Mouse (Mus musculus): ENCODE data around the gene Mn1. TPM values are rescaled to one million over a fixed set of nuclear protein-coding genes. Genes with fewer than 3 reads are reported as not detected.

The Mn1 gene
- polyA plus RNA-seq, 1 experiment from 2014 or later, result 11.9 TPM

DNA sequence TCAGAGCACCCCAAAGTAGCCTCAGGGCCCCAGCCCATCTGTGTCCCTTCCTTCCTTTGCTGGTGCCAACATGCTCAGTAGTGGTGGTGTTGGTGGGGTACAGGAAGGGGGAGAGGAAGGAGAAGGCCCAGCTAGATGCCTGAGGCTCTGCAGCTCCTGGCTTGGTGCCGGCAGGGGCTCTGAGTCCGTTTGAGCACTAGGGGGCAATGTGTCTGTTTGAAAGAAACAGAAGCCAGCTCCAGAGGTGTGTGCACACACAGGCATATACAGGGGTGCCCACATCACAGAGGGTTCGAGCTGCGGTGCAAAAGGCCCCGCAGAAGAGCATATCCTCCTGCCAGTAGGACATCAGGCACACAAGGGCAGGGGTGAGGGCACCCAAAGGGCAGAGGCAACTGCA lies 3.0 kb upstream of the Mn1 start:
- Histone ChIP-seq H3K4me1 (peaks cover 16% of the 10 kb centered on the region), H3K4me3 (replicated peaks) (no peak overlapping the region), H3K4me2 (0 out of 2 replicates have a peak overlapping the region, but pooled peaks have one; percentile 11), H3K27me3 (replicated peaks) (peaks cover 13% of the 10 kb centered on the region; the same call in 1 of the 2 replicates), H3K27ac (no peak overlapping the region), H3K36me3 (no peaks in the 10 kb centered on the region), H3K9me3 (no peaks in the 10 kb centered on the region), H3K9ac (no peak overlapping the region)
- peak; percentile 29; the same call in 1 of the 2 replicates for ATAC-seq (ENCODE audit: insufficient read depth, low FRiP score, low read depth)
- WGBS, result 0% methylated on average over 5 of the region's 5 CpGs

DNA sequence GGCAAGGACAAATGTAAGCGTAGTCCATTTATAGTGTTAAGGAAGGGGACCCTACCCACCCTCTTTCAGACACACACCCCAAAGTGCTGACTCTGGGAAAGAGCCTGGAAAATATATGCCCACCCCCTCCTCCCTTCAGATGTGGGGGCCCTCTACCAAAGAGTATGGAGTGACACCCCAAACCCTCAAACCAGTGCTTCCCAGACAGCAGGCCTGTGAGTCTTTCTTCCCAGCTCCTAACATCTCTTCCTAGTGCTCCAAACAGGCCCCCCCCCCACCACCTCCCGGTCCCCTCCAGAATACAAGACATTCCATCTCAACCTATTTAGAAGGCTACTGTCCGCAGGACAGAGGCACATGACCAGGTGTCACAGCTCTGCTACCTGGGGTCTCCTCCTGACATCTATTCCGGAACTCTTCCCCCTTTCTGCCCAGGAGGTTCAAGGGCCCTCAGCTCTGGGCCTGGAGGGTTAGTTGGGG lies 2.4 kb upstream of the Mn1 start:
- WGBS, result 66% methylated on average over 4 of the region's 4 CpGs
- peaks cover 22% of the 10 kb centered on the region for H3K4me1 ChIP-seq
- H3K27me3 ChIP-seq (replicated peaks), result peaks cover 19% of the 10 kb centered on the region
- no peak overlapping the region for H3K9ac ChIP-seq
- no peak overlapping the region for H3K4me2 ChIP-seq
- no peak for ATAC-seq (ENCODE audit: insufficient read depth, low FRiP score, low read depth)
- no peak overlapping the region for H3K27ac ChIP-seq
- H3K9me3 ChIP-seq, result no peaks in the 10 kb centered on the region
- no peak overlapping the region for H3K4me3 ChIP-seq (replicated peaks)
- H3K36me3 ChIP-seq, result no peaks in the 10 kb centered on the region

DNA sequence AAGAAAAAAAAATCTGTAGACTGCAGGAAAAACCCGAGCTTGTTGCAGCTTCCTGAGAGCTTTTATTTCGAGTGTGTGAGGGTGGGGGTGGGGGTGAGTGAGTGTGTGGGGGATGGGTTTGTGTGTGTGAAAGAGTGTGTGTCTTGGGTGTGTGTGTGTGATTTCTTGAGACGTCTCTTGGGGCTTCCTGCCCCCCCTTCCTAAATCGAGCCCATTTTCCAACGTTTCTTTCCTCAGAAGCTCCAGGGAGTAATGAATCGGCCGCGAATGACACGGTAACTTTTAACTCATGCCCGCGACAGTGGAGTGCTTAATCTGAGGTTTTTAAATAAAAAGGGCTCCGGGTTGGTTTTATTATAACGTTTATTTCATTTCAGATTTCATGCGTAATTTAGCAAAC lies 1.6 kb upstream of the Mn1 start:
- Histone ChIP-seq H3K9ac (no peak overlapping the region), H3K27me3 (replicated peaks) (peaks cover 27% of the 10 kb centered on the region)
- WGBS, result 3% methylated on average over 14 of the region's 14 CpGs

DNA sequence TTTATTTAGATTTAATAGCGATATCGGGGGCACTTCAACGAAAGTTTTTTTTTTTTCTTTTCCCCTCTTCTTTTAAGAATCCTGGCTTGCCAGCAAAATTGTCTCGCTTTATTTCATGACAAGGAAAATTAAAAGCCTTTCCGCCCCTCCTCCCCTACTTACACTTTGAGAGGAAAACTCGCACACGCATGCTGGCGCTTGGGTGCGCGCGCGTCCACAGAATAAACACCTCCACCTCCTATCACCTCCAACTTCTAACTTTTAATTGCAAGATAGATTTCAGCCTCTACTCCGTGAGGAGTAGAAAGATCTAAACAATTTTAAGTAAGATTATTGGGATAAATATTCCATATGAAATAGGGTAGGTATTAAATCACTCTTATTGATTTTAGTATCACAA lies 1.1 kb upstream of the Mn1 start:
- peaks cover 32% of the 10 kb centered on the region for H3K27me3 ChIP-seq (replicated peaks)
- 2% methylated on average over 13 of the region's 13 CpGs for WGBS

More for the DNA sequence above, 1.6 kb upstream of the Mn1 start:
- H3K4me3 ChIP-seq (replicated peaks), result peak overlapping the region; percentile 72
- no peaks in the 10 kb centered on the region for H3K9me3 ChIP-seq
- ATAC-seq (ENCODE audit: insufficient read depth, low FRiP score, low read depth), result no peak
- peaks cover 29% of the 10 kb centered on the region for H3K4me1 ChIP-seq
- H3K4me2 ChIP-seq, result peak overlapping the region; percentile 94
- H3K27ac ChIP-seq, result no peak overlapping the region
- H3K36me3 ChIP-seq, result no peaks in the 10 kb centered on the region

DNA sequence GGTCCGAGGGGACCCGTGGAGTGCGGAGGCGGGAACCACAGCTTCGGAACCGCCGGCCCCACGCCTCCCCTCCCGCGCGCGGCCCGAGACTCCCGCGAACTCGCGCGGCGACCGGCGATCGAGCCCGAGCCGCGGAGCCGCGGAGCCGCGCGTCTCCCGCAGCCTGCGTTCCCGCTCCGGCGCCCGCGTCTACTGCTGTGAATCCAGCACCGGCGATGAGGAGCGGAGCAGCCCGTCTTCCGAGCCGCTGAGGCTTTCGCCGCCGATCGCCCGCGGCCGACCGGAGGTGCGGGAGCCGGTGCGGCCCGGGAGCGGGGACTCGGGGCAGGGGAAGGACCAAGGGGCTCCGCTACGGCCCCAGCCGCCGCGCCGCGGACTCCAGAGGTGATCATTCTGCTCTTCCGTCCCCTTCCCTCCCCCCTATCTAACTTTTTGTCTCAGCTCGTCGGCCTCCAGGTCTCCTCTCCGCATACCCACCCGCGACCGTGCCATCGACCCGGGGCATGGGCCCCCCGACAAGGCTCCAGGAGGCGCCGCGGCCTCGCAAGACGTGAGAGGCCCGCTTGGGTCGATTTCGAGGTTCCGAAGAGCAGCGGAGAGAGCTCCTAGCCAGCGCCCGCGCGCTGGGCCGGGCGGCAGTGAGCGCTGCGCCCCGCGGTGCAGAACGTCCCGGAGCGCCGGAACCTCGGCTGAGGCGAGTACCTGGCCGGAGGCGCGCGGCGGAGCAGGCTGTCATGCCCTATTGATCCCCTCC lies 393 bp downstream of the Mn1 start:
- no peak for ATAC-seq (ENCODE audit: insufficient read depth, low FRiP score, low read depth)
- Histone ChIP-seq H3K9me3 (no peaks in the 10 kb centered on the region), H3K4me3 (replicated peaks) (peak overlapping the region; percentile 72), H3K27ac (peak overlapping the region; percentile 81), H3K36me3 (0 out of 2 replicates have a peak, but pooled peaks cover 4% of the 10 kb centered on the region), H3K4me2 (peak overlapping the region; percentile 94), H3K9ac (peak overlapping the region; percentile 75), H3K4me1 (peaks cover 40% of the 10 kb centered on the region), H3K27me3 (replicated peaks) (peaks cover 37% of the 10 kb centered on the region)
- WGBS, result under 1% methylated on average over 86 of the region's 105 CpGs

More for the DNA sequence above, 1.1 kb upstream of the Mn1 start:
- Histone ChIP-seq H3K36me3 (no peaks in the 10 kb centered on the region), H3K4me3 (replicated peaks) (peak overlapping the region; percentile 72), H3K27ac (no peak overlapping the region; the same call in 1 of the 2 replicates), H3K4me1 (peaks cover 34% of the 10 kb centered on the region), H3K4me2 (peak overlapping the region; percentile 94), H3K9me3 (no peaks in the 10 kb centered on the region), H3K9ac (0 out of 2 replicates have a peak overlapping the region, but pooled peaks have one; percentile 56)
- no peak for ATAC-seq (ENCODE audit: insufficient read depth, low FRiP score, low read depth)

DNA sequence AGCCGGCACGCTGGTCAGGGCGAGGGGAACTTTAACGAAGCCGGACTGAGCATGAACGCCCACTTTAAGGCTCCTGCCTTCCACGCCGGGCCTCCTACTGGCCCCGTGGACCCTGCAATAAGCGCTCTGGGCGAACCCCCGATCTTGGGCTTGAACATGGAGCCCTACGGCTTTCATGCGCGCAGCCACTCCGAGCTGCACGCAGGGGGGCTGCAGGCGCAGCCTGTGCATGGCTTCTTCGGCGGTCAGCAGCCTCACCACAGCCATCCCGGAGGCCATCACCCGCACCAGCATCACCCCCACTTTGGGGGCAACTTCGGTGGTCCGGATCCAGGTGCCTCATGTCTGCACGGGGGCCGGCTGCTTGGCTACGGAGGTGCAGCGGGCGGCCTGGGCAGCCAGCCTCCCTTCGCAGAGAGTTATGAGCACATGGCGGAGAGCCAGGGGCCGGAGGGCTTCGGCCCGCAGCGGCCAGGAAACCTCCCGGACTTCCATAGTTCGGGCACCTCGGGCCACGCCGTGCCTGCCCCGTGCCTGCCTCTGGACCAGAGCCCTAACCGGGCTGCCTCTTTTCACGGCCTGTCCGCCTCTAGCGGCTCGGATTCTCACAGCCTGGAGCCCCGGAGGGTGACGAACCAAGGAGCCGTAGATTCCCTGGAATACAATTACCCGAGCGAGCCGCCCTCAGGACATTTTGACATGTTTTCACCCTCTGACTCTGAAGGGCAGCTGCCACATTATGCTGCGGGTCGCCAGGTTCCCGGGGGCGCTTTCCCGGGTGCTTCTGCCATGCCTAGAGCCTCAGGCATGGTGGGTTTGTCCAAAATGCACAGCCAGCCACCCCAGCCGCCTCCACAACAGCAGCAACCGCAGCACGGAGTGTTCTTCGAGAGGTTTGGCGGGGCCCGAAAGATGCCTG lies 1.3 kb downstream of the Mn1 start:
- peaks cover 35% of the 10 kb centered on the region for H3K27me3 ChIP-seq (replicated peaks)
- H3K36me3 ChIP-seq, result 0 out of 2 replicates have a peak, but pooled peaks cover 4% of the 10 kb centered on the region
- no peaks in the 10 kb centered on the region for H3K9me3 ChIP-seq
- no peak for ATAC-seq (ENCODE audit: insufficient read depth, low FRiP score, low read depth)
- peak overlapping the region; percentile 75 for H3K9ac ChIP-seq
- 0 out of 2 replicates have a peak overlapping the region, but pooled peaks have one; percentile 21 for H3K27ac ChIP-seq
- WGBS, result 3% methylated on average over 63 of the region's 63 CpGs
- H3K4me1 ChIP-seq, result peaks cover 40% of the 10 kb centered on the region
- peak overlapping the region; percentile 94 for H3K4me2 ChIP-seq
- H3K4me3 ChIP-seq (replicated peaks), result peak overlapping the region; percentile 72

DNA sequence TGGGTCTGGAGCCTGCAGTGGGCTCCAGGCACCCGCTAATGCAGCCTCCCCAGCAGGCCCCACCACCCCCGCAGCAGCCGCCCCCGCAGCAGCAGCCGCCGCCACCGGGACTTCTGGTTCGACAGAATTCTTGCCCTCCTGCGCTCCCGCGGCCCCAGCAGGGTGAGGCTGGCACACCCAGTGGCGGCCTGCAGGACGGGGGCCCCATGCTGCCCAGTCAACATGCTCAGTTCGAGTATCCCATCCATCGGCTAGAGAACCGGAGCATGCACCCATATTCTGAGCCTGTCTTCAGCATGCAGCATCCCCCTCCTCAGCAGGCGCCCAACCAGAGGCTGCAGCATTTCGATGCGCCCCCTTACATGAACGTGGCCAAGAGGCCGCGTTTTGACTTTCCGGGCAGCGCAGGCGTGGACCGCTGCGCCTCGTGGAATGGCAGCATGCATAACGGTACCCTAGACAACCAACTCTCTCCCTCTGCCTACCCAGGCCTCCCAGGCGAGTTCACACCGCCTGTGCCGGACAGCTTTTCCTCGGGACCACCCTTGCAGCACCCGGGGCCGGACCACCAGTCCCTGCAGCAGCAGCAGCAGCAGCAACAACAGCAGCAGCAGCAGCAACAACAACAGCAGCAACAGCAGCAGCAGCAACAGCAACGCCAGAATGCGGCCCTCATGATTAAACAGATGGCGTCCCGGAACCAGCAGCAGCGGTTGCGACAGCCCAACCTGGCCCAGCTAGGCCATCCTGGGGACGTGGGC lies 2.1 kb downstream of the Mn1 start:
- Histone ChIP-seq H3K4me3 (replicated peaks) (peak overlapping the region; percentile 72), H3K9me3 (no peaks in the 10 kb centered on the region), H3K4me2 (peak overlapping the region; percentile 94), H3K36me3 (0 out of 2 replicates have a peak, but pooled peaks cover 4% of the 10 kb centered on the region), H3K9ac (peak overlapping the region; percentile 75), H3K4me1 (peaks cover 40% of the 10 kb centered on the region), H3K27me3 (replicated peaks) (peaks cover 34% of the 10 kb centered on the region), H3K27ac (no peak overlapping the region)
- ATAC-seq (ENCODE audit: insufficient read depth, low FRiP score, low read depth), result no peak
- 13% methylated on average over 42 of the region's 42 CpGs for WGBS

DNA sequence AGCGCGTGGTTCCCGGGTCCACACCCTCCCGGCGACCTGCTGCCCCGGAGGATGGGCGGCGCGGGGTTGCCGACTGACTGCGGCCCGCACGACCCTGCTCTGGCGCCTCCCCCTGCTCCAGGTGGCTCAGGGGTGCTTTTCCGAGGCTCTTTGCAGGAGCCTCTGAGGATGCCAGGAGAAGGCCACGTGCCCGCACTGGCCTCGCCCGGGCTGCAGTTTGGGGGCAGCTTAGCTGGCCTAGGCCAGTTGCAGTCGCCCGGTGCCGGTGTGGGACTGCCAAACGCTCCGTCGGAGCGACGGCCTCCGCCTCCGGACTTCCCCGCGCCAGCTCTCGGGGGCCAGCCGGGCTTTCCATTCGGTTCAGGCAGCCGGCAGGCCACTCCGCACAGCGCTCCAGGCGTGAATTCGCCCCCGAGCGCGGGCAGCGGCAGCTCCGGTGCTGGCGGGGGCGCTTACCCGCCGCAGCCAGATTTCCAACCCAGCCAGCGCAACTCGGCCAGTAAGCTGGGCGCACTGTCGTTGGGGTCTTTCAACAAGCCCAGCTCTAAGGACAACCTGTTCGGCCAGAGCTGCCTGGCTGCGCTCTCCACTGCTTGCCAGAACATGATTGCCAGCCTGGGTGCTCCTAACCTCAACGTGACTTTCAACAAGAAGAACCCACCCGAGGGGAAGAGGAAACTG lies 3.0 kb downstream of the Mn1 start:
- H3K4me3 ChIP-seq (replicated peaks), result peak overlapping the region; percentile 72
- peak overlapping the region; percentile 94 for H3K4me2 ChIP-seq
- peak overlapping the region; percentile 32 for H3K9ac ChIP-seq
- peaks cover 40% of the 10 kb centered on the region for H3K4me1 ChIP-seq
- H3K36me3 ChIP-seq, result 0 out of 2 replicates have a peak, but pooled peaks cover 4% of the 10 kb centered on the region
- H3K27ac ChIP-seq, result no peak overlapping the region
- H3K27me3 ChIP-seq (replicated peaks), result peaks cover 34% of the 10 kb centered on the region
- no peak for ATAC-seq (ENCODE audit: insufficient read depth, low FRiP score, low read depth)
- no peaks in the 10 kb centered on the region for H3K9me3 ChIP-seq
- WGBS, result 12% methylated on average over 56 of the region's 56 CpGs

DNA sequence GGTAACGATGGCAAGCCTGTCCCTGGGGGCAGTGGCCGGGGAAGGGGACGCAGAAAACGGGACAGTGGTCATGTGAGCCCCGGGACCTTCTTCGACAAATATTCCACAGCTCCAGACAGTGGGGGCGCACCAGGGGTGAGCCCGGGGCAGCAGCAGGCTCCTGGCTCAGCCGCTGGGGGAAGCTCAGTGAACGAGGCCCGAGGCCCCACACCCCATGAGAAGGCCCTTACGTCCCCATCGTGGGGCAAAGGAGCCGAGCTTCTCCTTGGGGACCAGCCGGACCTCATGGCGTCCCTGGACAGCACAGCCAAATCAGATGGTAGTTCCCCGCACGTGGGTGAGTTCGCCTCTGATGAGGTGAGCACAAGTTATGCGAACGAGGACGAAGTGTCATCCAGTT lies 3.7 kb downstream of the Mn1 start:
- peaks cover 34% of the 10 kb centered on the region for H3K27me3 ChIP-seq (replicated peaks)
- 64% methylated on average over 22 of the region's 22 CpGs for WGBS
- no peak overlapping the region for H3K9ac ChIP-seq
- ATAC-seq (ENCODE audit: insufficient read depth, low FRiP score, low read depth), result no peak
- H3K4me1 ChIP-seq, result peaks cover 44% of the 10 kb centered on the region
- no peaks in the 10 kb centered on the region for H3K9me3 ChIP-seq
- H3K4me2 ChIP-seq, result peak overlapping the region; percentile 94
- H3K27ac ChIP-seq, result no peak overlapping the region
- peak overlapping the region; percentile 72 for H3K4me3 ChIP-seq (replicated peaks)
- 0 out of 2 replicates have a peak, but pooled peaks cover 4% of the 10 kb centered on the region for H3K36me3 ChIP-seq

DNA sequence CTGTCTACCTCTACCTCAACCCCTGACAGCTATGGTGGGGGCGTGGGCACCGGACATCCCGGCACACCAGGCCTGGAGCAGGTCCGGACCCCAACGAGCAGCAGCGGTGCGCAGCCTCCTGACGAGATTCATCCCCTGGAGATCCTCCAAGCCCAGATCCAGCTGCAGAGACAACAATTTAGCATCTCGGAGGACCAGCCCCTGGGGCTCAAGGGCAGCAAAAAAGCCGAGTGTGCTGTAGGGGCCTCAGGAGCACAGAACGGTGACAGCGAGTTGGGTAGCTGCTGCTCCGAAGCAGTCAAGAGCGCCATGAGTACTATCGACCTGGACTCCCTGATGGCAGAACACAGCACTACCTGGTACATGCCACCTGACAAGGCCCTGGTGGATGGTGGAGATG lies 4.3 kb downstream of the Mn1 start:
- no peak for ATAC-seq (ENCODE audit: insufficient read depth, low FRiP score, low read depth)
- Histone ChIP-seq H3K4me3 (replicated peaks) (peak overlapping the region; percentile 72), H3K4me1 (peaks cover 50% of the 10 kb centered on the region), H3K27ac (no peak overlapping the region), H3K27me3 (replicated peaks) (peaks cover 34% of the 10 kb centered on the region), H3K9me3 (no peaks in the 10 kb centered on the region), H3K9ac (no peak overlapping the region), H3K36me3 (0 out of 2 replicates have a peak, but pooled peaks cover 4% of the 10 kb centered on the region), H3K4me2 (peak overlapping the region; percentile 94)
- WGBS, result 73% methylated on average over 15 of the region's 15 CpGs

All from stomach, embryonic 15.5 days (tissue).